Mouse (Mus musculus) olfactory bulb, adult 2 months (tissue): ENCODE results near the gene Sec22c.

Experiments used
- CTCF ChIP-seq: fragments of 200-500 bp; IDR thresholded peaks from 2 replicates; pipeline ENCODE4 v1.5.1; 2012; ENCODE audit warnings: low read depth, mild to moderate bottlenecking, low read length, moderate library complexity; ENCODE audit not compliant: insufficient read depth
- POLR2A ChIP-seq: fragments of 200-500 bp; IDR thresholded peaks from 2 replicates; pipeline ENCODE4 v1.6.1; 2012; ENCODE audit warnings: mild to moderate bottlenecking, low read depth, low read length, moderate library complexity; ENCODE audit not compliant: insufficient read depth

GRCm38 (mm10) chr9:121644855-121645254, 60.4 kb downstream of the Sec22c start:
- TF ChIP-seq CTCF (no peak), POLR2A (no peak)
